Mouse (Mus musculus): ENCODE measurements around the gene Fam229b.

- TF ChIP-seq CTCF (IDR thresholded peaks at IDR 0.05; ENCODE audit: low read depth, low read length): peak; percentile 90
- no peak for TF ChIP-seq TAL1 (conservative IDR thresholded peaks at IDR 0.05; ENCODE audit: low read depth, low read length)
- TF ChIP-seq GATA1 (IDR thresholded peaks at IDR 0.05; ENCODE audit: borderline replicate concordance, low read length): no peak
These were observed 36.5 kb upstream of the Fam229b start for GRCm38 (mm10) chr10:39170181-39170580.
